Mouse (Mus musculus) lung, postnatal 0 days (tissue): Measurements from ENCODE around the gene Ubr2.

Experiments
- CTCF ChIP-seq: IDR thresholded peaks from 2 replicates; pipeline ENCODE4 v1.5.1; 2016; ENCODE audit warnings: antibody characterized with exemption, mild to moderate bottlenecking
- EP300 ChIP-seq: IDR thresholded peaks from 2 replicates; pipeline ENCODE4 v1.6.1; 2016; ENCODE audit warnings: antibody characterized with exemption, mild to moderate bottlenecking, control low read depth

- TF ChIP-seq EP300: no peak
- TF ChIP-seq CTCF: no peak
Observed at GRCm38 (mm10) chr17:46929277-46929676, 81.1 kb downstream of the Ubr2 start.
